In the genomic region with DNA sequence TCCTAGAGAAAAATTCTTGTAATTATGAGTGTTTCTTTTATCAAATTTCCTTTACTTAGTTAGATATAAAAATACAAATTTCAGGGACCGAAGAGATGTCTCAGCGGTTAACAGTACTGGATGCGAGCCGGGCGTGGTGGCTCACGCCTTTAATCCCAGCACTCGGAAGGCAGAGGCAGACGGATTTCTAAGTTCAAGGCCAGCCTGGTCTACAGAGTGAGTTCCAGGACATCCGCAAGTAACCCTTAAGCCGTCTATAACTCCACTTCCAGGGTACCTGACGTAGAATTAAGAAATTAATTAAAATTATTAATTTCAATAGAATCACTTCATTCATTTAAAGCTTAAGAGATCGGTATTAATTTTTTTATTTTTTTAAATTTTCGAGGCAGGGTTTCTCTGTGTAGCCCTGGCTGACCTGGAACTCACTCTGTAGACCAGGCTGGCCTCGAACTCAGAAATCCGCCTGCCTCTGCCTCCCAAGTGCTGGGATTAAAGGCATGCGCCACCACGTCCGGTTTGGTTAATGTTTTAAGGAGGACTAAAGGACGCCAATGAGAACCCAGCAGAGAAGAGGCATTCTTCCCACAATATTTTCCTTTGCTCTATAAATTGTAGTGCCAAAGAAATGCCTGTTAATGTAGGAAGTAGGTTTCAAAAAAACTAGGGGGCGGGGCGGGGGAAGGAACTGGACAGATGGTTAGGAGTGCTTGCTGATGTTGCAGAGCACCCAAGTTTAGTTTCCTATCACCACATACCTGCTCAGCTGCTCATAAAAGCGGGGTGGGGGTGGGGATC, we compare ENCODE assay signal across 8 mouse cellular contexts. TPM values are rescaled to one million over a fixed set of nuclear protein-coding genes. Genes with fewer than 3 reads are reported as not detected.
A peak's percentile ranks its signal among the peaks of the same experiment; 100 is the strongest.
DNase-seq lines count a peak whose midpoint lies in the region; ATAC-seq and TF ChIP-seq lines count a peak whose summit lies in the region.

No protein-coding gene starts in this region.

- no peaks in the 10 kb centered on the region for H3K36me3 ChIP-seq in kidney, embryonic 14.5 days (ENCODE audit: control insufficient read depth, insufficient read depth, low read length)
- peaks cover 0 to 9% of the 10 kb centered on the region in 2 experiments; a peak in 2 of 4 replicates for H3K36me3 ChIP-seq in MEL (ENCODE audit: control insufficient read depth in 1 of 2, insufficient read depth in 2 of 2, low read length in 2 of 2)
- H3K36me3 ChIP-seq in embryonic facial prominence, embryonic 15.5 days = no peaks in the 10 kb centered on the region
- H3K36me3 ChIP-seq in limb, embryonic 14.5 days (ENCODE audit: control insufficient read depth, insufficient read depth, low read length) = no peaks in the 10 kb centered on the region

- H3K27ac ChIP-seq in kidney, embryonic 14.5 days (ENCODE audit: low read depth, low read length) = peak overlapping the region; percentile 87
- peak overlapping the region; percentile 92 for H3K27ac ChIP-seq in MEL (ENCODE audit: control insufficient read depth, low read depth, low read length)
- no peak overlapping the region for H3K27ac ChIP-seq in embryonic facial prominence, embryonic 15.5 days (replicated peaks)
- H3K27ac ChIP-seq in limb, embryonic 14.5 days (replicated peaks; ENCODE audit: low read depth, low read length) = no peak overlapping the region

- DNase-seq in kidney, adult 11 months = no peak
- DNase-seq in MEL (ENCODE audit: low read depth, low spot score) = peak; percentile 73
- DNase-seq in limb, embryonic 14.5 days (ENCODE audit: low spot score) = no peak
- DNase-seq in right cerebral cortex, postnatal 4 days = peak; percentile 11
- no peak for DNase-seq in layer of hippocampus, postnatal 25 days (ENCODE audit: extremely low spot score in 1 of 2, low spot score in 1 of 2)
- no peak for DNase-seq in layer of hippocampus, postnatal 10 days (ENCODE audit: low spot score in 2 of 2)

- peak overlapping the region; percentile 76 for H3K4me3 ChIP-seq in kidney, embryonic 14.5 days (ENCODE audit: low read length)
- H3K4me3 ChIP-seq in MEL (ENCODE audit: control insufficient read depth in 1 of 2, insufficient read depth in 1 of 2, low read depth in 2 of 2, low read length in 2 of 2) = peak overlapping the region; percentile 60 to 95
- H3K4me3 ChIP-seq in embryonic facial prominence, embryonic 15.5 days (replicated peaks) = peak overlapping the region; percentile 96
- H3K4me3 ChIP-seq in limb, embryonic 14.5 days (replicated peaks; ENCODE audit: low read length) = peak overlapping the region; percentile 83

- ATAC-seq in kidney, embryonic 14.5 days (ENCODE audit: low FRiP score, low TSS enrichment) = no peak
- ATAC-seq in embryonic facial prominence, embryonic 15.5 days (ENCODE audit: insufficient number of reproducible peaks, low FRiP score, low TSS enrichment, low read depth) = no peak
- ATAC-seq in limb, embryonic 14.5 days (ENCODE audit: low FRiP score, low read depth) = no peak

- no peaks in the 10 kb centered on the region for H3K27me3 ChIP-seq in kidney, embryonic 14.5 days (ENCODE audit: control insufficient read depth, insufficient read depth, low read length)
- H3K27me3 ChIP-seq in MEL (ENCODE audit: control insufficient read depth in 1 of 2, insufficient read depth in 2 of 2, low read length in 2 of 2) = no peaks in the 10 kb centered on the region
- no peaks in the 10 kb centered on the region for H3K27me3 ChIP-seq in embryonic facial prominence, embryonic 15.5 days
- H3K27me3 ChIP-seq in limb, embryonic 14.5 days (ENCODE audit: control insufficient read depth, insufficient read depth, low read length) = no peaks in the 10 kb centered on the region

- H3K9me3 ChIP-seq in kidney, embryonic 14.5 days (ENCODE audit: control insufficient read depth, low read length) = no peaks in the 10 kb centered on the region
- H3K9me3 ChIP-seq in MEL (replicated peaks; ENCODE audit: insufficient read depth, low read length) = no peaks in the 10 kb centered on the region
- H3K9me3 ChIP-seq in embryonic facial prominence, embryonic 15.5 days (replicated peaks) = no peaks in the 10 kb centered on the region
- no peaks in the 10 kb centered on the region for H3K9me3 ChIP-seq in limb, embryonic 14.5 days (ENCODE audit: control insufficient read depth, low read length)

- peak overlapping the region; percentile 36 for H3K4me2 ChIP-seq in kidney, embryonic 14.5 days (replicated peaks; ENCODE audit: low read depth, low read length)
- H3K4me2 ChIP-seq in embryonic facial prominence, embryonic 15.5 days (replicated peaks) = peak overlapping the region; percentile 57
- peak overlapping the region; percentile 46 for H3K4me2 ChIP-seq in limb, embryonic 14.5 days (replicated peaks; ENCODE audit: low read depth, low read length, severe bottlenecking)

- no peak for TF ChIP-seq EP300 in MEL (IDR thresholded peaks at IDR 0.05; ENCODE audit: low read depth in 1 of 2, low read length in 2 of 2)

- no peak for TF ChIP-seq RAD21 in MEL (IDR thresholded peaks at IDR 0.05; ENCODE audit: low read depth, low read length)

- WGBS in kidney, embryonic 14.5 days = 62% methylated on average over 22 of the region's 22 CpGs
- 66% methylated on average over 22 of the region's 22 CpGs for whole genome bisulfite sequencing in embryonic facial prominence, embryonic 15.5 days
- 63% methylated on average over 22 of the region's 22 CpGs for WGBS in limb, embryonic 14.5 days

- H3K9ac ChIP-seq in kidney, embryonic 14.5 days (ENCODE audit: low read depth, low read length) = peak overlapping the region; percentile 75; the same call in 1 of the 2 replicates
- H3K9ac ChIP-seq in MEL (ENCODE audit: control insufficient read depth, low read depth, low read length, poor library complexity, severe bottlenecking) = peak overlapping the region; percentile 75
- peak overlapping the region; percentile 64; the same call in 1 of the 2 replicates for H3K9ac ChIP-seq in embryonic facial prominence, embryonic 15.5 days
- peak overlapping the region; percentile 69 for H3K9ac ChIP-seq in limb, embryonic 14.5 days (ENCODE audit: low read depth, low read length, severe bottlenecking)

- no peak for TF ChIP-seq POLR2A in MEL (IDR thresholded peaks at IDR 0.05; ENCODE audit: control insufficient read depth in 1 of 2, insufficient read depth in 1 of 2, low read depth in 1 of 2, low read length in 2 of 2, poor library complexity in 1 of 2)
- no peak for TF ChIP-seq POLR2A in limb, embryonic 14.5 days (IDR thresholded peaks at IDR 0.05; ENCODE audit: borderline replicate concordance, extremely low read depth, insufficient read depth, insufficient read length)

- H3K4me1 ChIP-seq in kidney, embryonic 14.5 days (ENCODE audit: control insufficient read depth, insufficient read depth, low read length) = no peaks in the 10 kb centered on the region
- H3K4me1 ChIP-seq in MEL (ENCODE audit: control insufficient read depth in 1 of 2, insufficient read depth in 2 of 2, low read length in 2 of 2) = peaks cover 4 to 8% of the 10 kb centered on the region in 2 experiments
- H3K4me1 ChIP-seq in embryonic facial prominence, embryonic 15.5 days = 0 out of 2 replicates have a peak, but pooled peaks cover 6% of the 10 kb centered on the region
- no peaks in the 10 kb centered on the region; the same call in 1 of the 2 replicates for H3K4me1 ChIP-seq in limb, embryonic 14.5 days (ENCODE audit: control insufficient read depth, insufficient read depth, low read length)

- peaks cover 26% of the 10 kb centered on the region for H3K79me2 ChIP-seq in MEL (ENCODE audit: control insufficient read depth, insufficient read depth, low read length, poor library complexity)

- no peak for TF ChIP-seq CTCF in MEL (IDR thresholded peaks at IDR 0.05 in 2 of 3, conservative IDR thresholded peaks at IDR 0.05 in 1 of 3; ENCODE audit: control insufficient read depth in 1 of 3, insufficient read depth in 1 of 3, low read depth in 2 of 3, low read length in 3 of 3, poor library complexity in 1 of 3, severe bottlenecking in 1 of 3)

TF ChIP-seq in MEL, 35 proteins besides CTCF, POLR2A, EP300 and RAD21:
- TF ChIP-seq TBP (IDR thresholded peaks at IDR 0.05; ENCODE audit: low read depth, low read length) (peak; percentile 99), MXI1 (IDR thresholded peaks at IDR 0.05; ENCODE audit: low read depth, low read length) (no peak), MAFK (IDR thresholded peaks at IDR 0.05; ENCODE audit: borderline replicate concordance, low read depth, low read length) (peak; percentile 94), ELF1 (IDR thresholded peaks at IDR 0.05; ENCODE audit: low read depth, low read length) (peak; percentile 44; the same call in 1 of the 2 replicates)

RNA-seq across cellular contexts. Expression of a gene that starts 1.2 kb away (rescaled TPM):
- polyA plus RNA-seq in kidney, embryonic 14.5 days (2014; fragmentation: Nextera tagmentation; extraction: Ambion mirVana) = 64.3 and 83.3 TPM in 2 replicates
- 16.8 and 18.0 TPM in 2 replicates for total RNA-seq in MEL (2012; rRNA removed)
- polyA plus RNA-seq in MEL (2012; ENCODE audit: insufficient read depth in 1 of 2, insufficient read length in 2 of 2, low read depth in 1 of 2, low replicate concordance in 2 of 2, missing spikeins in 1 of 2) = 10 to 100 TPM; 36.7 to 82.3 TPM
- polyA plus RNA-seq in embryonic facial prominence, embryonic 15.5 days (2015; fragmentation: Nextera tagmentation; extraction: Ambion mirVana) = 57.5 and 62.2 TPM in 2 replicates
- 30.2 and 31.3 TPM in 2 replicates for polyA plus RNA-seq in limb, embryonic 14.5 days (2012; rRNA removed)
- 55.3 and 55.6 TPM in 2 replicates for polyA plus RNA-seq in limb, embryonic 14.5 days (2014; fragmentation: Nextera tagmentation; extraction: Ambion mirVana)
- 100 to 1,000 TPM; 132 to 140 TPM for total RNA-seq in layer of hippocampus, postnatal 25 days (2021)
- total RNA-seq in layer of hippocampus, postnatal 10 days (2021) = 100 to 1,000 TPM; 125 to 146 TPM

RNA-seq across cellular contexts. Expression of a gene that starts 17.5 kb away (rescaled TPM):
- 1,280 and 1,308 TPM in 2 replicates for polyA plus RNA-seq in kidney, embryonic 14.5 days (2014; fragmentation: Nextera tagmentation; extraction: Ambion mirVana)
- 503 and 520 TPM in 2 replicates for total RNA-seq in MEL (2012; rRNA removed)
- polyA plus RNA-seq in MEL (2012; ENCODE audit: insufficient read depth in 1 of 2, insufficient read length in 2 of 2, low read depth in 1 of 2, low replicate concordance in 2 of 2, missing spikeins in 1 of 2) = 100 to 1,000 TPM; 199 to 520 TPM
- polyA plus RNA-seq in embryonic facial prominence, embryonic 15.5 days (2015; fragmentation: Nextera tagmentation; extraction: Ambion mirVana) = 982 and 1,030 TPM in 2 replicates
- 647 and 720 TPM in 2 replicates for polyA plus RNA-seq in limb, embryonic 14.5 days (2012; rRNA removed)
- 1,044 and 1,089 TPM in 2 replicates for polyA plus RNA-seq in limb, embryonic 14.5 days (2014; fragmentation: Nextera tagmentation; extraction: Ambion mirVana)
- 100 to 1,000 TPM; 530 to 583 TPM for total RNA-seq in layer of hippocampus, postnatal 25 days (2021)
- 100 to 1,000 TPM; 669 to 684 TPM for total RNA-seq in layer of hippocampus, postnatal 10 days (2021)

Comparison
In these comparisons a context has a peak if more than half of its experiments do, and no peak if none do; other contexts are left out.
1. H3K27ac ChIP-seq: peak in kidney, embryonic 14.5 days (single experiment) and MEL (single experiment); none in embryonic facial prominence, embryonic 15.5 days (single experiment) and limb, embryonic 14.5 days (single experiment).
2. DNase-seq: peak in MEL (single experiment) and right cerebral cortex, postnatal 4 days (single experiment); none in kidney, adult 11 months (single experiment), limb, embryonic 14.5 days (single experiment), layer of hippocampus, postnatal 25 days (0 of 2) and layer of hippocampus, postnatal 10 days (0 of 2).
3. Peak in every context shown above with its lines, with median percentiles within 50 percentile points of each other: H3K4me2 ChIP-seq, H3K4me3 ChIP-seq and H3K9ac ChIP-seq.